Mouse (Mus musculus): ENCODE measurements around the gene Chsy1.

GRCm38 (mm10) chr7:66080231-66080613 is 29.1 kb upstream of the Chsy1 start:
- TF ChIP-seq CTCF (conservative IDR thresholded peaks at IDR 0.05; ENCODE audit: insufficient read depth, insufficient read length, low read depth, low read length) (no peak), POLR2A (IDR thresholded peaks at IDR 0.05; ENCODE audit: low read depth, low read length) (no peak)

Measured in kidney, adult 2 months (tissue).